Mouse (Mus musculus) gastrocnemius, adult 18-20 months (tissue): ENCODE results near the gene Ildr2. TPM values are rescaled to one million over a fixed set of nuclear protein-coding genes. Genes with fewer than 3 reads are reported as not detected.

ENCODE experiments used
- DNase-seq: peaks from one replicate; pipeline ENCODE4 v3.0.0; 2021; ENCODE audit warnings: low spot score
- total RNA-seq, 2 experiments: library from RNA; stranded (reverse); gene quantifications; 2 replicates each; pipeline ENCODE4 v1.2.3; 2021

The Ildr2 gene
- total RNA-seq, 2 experiments from 2014 or later = 1.3 to 1.8 TPM

GRCm38 (mm10) chr1:166283451-166283850 is 29.5 kb downstream of the Ildr2 start:
- no peak for DNase-seq

- DNase-seq = no peak
Measured at GRCm38 (mm10) chr1:166284390-166284789, 30.5 kb downstream of the Ildr2 start.

DNA sequence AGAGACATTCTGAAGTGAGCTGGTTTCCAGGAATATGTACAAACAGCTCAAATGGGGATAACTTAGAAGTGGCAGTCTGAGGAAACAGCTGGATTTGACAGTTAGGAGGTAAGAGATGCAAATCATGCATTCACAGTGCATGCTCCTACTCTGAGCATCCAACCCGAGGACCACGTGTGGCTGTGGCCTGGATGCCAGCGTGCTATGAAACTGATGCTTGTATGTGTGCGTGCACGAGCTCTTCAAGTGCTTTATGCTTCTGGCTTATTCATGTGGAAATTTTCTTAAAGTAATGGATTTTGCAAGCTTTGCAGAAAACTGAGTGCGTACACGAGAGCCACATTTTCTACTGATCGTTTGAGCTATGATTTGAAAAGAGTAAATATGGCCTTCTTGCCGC is 32.3 kb downstream of the Ildr2 start:
- DNase-seq = no peak

DNA sequence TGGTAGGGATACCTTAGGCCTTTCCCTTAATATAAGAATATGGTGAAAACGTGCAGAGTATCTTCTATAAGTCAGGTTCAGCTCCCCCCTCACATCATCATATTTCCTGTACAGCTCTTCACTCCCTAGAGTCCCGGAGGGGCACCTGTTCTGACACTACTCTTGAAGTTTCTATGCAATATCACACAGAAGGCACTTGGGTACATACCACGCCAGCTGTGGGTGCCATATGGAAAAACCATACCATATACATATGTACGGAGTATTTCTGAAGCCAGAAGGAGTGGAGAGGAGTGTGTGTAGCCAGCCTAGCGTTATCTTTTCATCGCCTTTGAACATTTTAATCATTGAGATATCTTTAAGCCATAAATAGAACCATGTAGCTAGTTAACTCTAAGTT is 36.6 kb downstream of the Ildr2 start:
- no peak for DNase-seq

DNA sequence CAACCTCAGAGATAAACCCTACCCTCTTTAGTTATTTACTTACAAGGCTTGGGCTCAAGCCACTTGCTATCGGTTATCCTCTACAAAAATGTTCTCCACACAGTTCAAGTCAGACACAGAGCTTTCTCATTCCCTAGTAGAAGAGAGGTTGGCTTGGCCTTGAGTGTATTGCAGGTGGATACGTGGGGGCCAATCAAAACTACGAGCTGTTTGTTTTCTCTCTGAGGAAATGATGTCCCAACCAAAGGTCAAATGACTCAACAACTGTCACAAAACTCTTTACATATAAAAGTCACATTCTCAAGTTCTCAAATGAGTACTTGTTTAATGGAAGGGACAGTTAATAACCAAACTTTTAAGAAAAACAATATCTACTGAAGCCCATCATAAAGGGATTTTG is 39.1 kb downstream of the Ildr2 start:
- DNase-seq = no peak

DNA sequence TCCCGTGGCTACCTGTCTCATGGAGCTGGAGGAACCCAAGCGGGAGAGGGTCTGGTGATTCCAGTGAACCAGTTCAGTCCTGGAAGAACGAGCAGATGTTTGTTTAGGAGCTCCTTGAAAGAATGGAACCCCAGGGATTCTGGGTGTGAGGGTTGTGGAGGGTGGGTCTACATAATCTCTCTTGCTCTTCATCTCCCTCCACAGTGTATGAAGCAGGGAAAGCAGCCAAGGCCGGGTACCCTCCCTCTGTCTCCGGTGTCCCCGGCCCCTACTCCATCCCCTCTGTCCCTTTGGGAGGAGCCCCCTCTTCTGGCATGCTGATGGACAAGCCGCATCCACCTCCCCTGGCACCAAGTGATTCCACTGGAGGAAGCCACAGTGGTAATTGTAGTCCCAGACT is 41.6 kb downstream of the Ildr2 start:
- DNase-seq = no peak

- no peak for DNase-seq
Measured at GRCm38 (mm10) chr1:166296371-166296770, 42.4 kb downstream of the Ildr2 start.

DNA sequence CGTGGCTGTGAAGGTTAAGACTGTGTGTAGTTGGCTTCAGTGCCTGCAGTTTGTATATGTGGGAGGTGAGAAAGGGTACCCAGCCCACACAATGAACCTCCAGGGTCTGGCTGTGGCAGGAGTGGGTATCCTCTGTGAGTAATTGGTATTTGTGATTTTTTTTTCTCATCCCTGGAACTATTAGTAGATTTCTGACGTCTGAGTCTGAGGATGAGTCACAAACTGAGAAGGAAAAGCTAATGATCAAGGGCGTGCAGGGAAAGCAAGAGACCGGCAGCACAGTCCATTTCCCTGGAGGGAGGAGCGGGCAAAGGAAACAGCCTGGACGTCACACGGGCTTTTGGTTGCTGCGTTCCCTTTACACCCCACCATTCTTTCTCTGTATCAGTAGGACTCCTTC is 43.0 kb downstream of the Ildr2 start:
- DNase-seq = peak; percentile 26

DNA sequence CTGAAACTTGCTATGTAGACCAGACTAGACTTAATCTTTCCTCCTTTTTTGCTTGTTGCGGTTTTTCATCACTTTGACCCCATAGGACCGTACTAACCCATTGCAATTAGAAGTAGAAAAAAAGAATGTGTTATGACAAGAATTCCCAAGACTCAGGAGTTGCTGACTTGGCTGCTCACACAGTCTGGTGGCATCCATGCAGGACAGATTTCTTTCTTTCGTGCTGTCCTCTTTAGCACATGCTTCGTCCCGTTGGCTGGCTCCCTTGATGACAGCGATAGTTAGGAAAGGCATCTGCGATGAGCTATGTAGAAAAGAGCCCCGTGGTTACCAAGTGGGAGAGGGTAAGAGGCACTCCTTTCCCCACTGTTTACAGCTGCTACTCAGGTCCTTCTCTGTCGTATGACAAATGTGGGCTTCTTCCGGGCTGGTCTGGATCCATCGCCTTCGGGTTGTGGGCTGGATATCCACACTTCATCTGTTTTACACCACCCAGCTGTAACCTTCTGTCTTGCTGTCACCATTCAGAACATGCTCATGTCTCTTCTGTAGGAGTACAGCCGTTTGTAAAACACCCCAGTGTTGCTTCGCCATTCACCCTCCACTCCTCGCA is 43.7 kb downstream of the Ildr2 start:
- no peak for DNase-seq

GRCm38 (mm10) chr1:166298884-166299283 is 44.9 kb downstream of the Ildr2 start:
- no peak for DNase-seq

- no peak for DNase-seq
Measured at GRCm38 (mm10) chr1:166299821-166300220, 45.9 kb downstream of the Ildr2 start.

DNA sequence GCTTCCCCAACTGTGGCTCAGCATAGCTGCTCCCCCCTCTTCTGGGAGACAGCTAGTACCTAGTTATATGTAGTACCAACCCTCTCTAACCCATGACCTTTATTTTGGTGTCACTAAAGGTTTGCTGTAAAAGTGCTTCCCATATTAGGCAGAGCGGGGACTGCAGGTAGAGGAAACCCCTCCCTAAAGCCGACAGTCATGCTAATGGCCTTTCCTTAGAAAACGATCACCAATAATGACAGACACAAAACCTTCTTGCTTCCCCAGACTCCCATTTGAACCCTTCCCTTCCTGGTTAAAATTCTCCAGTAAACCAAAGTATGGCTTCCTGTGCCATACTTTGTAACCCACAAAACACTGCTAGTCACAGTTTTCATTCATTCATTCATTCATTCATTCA is 46.6 kb downstream of the Ildr2 start:
- no peak for DNase-seq

DNA sequence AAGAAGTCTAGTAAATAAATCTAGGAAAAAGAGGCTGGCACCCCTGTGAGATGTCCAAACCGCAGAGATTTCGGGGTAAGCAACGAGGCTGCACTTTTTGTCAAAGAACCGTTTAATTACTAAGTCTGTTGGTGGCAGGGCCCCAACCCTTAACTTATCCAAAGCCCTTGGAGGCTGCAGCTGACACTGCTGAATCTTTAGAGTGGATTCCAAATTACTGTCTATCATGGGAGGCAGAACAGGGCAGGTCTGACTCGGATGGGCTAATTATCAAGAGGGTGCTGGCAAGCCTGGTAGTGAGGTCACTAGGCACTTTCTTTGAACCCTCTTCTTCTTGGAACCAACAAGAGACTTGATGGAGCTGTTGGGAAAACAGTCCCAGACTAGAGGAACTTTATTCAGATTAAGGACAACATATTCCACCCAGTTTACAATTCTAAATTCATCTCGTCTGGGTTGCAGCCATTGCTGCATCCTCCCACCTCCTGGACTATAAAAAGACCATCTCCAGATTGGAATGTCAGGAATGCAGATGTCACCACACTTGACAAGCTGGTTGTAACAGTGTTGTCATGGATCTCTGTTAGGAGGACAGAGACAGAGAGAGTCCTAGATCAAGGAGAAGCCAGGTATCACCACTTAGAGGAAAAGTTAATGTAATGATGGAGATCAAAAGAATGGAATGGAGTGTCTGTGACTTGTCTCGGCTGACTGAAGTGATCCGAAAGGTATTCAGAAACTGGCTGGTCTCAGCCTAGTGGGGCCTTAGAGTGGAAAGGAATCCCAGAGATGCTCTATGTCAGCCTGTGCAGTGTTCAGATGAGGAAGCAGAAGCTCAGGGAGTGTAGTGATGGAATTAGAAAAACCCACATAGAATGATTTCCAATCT is 50.7 kb downstream of the Ildr2 start:
- no peak for DNase-seq

DNA sequence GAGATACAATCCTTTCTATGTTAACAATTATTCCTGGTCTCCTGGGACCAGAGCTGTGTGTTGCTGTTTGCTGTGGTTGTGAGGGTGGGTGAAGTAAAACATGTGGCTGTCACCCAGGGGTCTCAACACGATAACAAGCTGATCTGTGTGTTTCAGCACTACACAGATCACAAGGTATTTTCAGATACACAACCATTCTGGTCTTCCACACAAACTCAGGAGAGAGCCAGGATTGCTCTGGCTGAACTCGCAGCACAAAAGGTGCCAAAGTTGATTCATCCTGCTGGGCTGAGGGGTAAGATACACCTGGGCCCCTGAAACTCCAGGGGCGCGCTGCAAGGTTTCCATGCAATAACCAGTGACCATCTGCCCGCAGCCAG is 54.5 kb downstream of the Ildr2 start:
- no peak for DNase-seq

DNA sequence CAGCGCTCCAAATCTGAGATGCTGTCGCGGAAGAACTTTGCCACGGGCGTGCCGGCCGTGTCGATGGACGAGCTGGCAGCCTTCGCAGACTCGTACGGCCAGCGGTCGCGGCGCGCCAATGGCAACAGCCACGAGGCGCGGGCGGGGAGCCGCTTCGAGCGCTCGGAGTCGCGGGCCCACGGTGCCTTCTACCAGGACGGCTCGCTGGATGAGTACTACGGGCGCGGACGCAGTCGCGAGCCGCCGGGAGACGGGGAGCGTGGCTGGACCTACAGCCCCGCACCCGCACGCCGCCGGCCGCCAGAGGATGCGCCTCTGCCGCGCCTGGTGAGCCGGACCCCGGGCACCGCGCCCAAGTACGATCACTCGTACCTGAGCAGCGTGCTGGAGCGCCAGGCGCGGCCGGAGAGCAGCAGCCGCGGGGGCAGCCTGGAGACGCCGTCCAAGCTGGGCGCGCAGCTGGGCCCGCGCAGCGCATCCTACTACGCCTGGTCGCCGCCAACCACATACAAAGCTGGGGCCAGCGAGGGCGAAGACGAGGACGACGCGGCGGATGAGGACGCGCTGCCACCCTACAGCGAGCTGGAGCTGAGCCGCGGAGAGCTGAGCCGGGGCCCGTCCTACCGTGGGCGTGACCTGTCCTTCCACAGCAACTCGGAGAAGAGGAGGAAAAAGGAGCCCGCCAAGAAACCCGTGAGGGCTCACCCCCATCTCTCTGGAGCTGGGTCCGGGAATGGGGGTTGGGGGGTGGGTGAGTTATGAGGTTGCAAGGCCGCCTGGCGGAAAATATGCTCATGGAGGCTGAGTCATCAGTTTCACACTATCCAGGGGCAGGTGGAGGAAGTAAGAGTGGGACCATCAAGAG is 55.1 kb downstream of the Ildr2 start:
- DNase-seq = no peak

DNA sequence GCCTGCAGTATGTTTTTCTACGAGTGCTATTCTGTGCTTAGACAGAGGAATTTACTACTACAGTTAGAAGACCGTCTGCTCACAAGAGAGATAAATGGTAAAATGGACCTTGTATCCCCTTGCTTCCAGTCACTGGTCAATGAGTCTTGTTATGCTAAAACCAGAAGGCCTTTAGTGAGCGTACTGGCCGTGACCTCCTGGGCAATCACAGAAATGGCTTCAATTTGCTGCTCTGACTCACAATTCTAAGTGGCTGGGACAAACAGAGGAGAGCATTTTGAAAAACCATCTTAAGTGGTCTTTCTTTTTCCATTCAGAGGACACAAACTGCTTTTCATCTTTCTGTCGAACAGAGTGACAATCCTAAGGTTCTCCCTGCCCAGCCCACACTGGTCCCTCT is 57.2 kb downstream of the Ildr2 start:
- DNase-seq = no peak

DNA sequence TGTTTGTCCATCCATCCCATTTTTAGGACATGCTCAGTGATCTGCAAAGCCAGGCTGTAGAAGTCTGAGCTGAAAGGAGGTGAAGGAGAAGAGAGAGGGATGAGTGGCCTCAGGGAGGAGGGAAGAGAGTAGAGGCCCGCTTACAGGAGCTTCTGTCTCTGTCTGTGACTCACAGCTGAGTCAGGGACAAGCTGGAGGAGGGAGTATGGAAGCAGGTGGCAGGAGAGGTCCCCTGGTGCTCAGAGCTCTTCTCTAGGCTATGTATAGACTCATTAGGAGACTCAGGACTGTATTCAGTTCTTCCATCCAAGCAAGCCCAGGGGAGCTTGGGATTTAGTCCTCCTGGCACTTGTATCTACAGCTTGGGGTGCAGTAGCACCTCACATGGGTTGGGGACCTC is 59.7 kb downstream of the Ildr2 start:
- DNase-seq = no peak

- DNase-seq = no peak
Measured at GRCm38 (mm10) chr1:166315706-166316105, 61.8 kb downstream of the Ildr2 start.

GRCm38 (mm10) chr1:166319132-166319698 is 65.3 kb downstream of the Ildr2 start:
- peak; percentile 48 for DNase-seq

- DNase-seq = no peak
Measured at GRCm38 (mm10) chr1:166326421-166326820, 72.5 kb downstream of the Ildr2 start.

DNA sequence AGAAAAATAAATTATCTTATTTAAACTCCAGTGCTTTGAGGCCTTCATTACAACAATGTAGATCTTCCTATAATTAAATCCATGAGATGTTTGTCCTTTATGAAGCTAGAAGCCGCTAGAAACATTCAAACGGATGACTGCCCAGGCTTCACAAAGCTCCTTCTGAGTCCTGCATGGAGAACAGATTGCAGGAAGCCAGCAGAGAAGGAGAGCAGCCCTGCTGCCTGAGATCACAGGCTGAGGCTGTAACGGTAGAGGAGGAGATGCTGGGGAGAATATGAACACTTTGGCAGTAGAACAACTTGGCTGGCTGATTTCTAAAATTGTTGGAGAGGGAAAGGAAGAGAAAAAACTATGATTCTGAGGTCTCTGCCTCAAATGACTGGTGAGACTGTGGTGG is 76.8 kb downstream of the Ildr2 start:
- no peak for DNase-seq

DNA sequence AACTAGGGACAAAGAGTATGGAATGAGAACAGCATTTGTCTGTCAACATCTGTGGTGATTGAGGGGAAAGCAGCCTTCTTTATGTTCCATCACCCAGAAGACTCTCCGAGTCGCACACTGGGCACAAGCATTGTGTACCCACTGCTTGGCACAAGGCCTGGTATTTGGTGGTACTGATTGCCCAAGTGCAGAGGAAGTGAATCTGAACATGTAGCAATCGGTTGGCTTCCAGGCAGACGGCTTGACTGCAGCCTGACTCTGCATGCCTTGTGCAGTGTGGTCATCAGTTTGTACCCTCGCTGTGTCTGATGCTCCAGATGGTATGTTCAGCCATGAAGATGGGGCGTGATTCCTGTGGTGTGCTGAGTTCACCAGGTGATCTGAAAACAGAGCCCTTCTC is 85.2 kb downstream of the Ildr2 start:
- peak; percentile 11 for DNase-seq
